In the genomic region with DNA sequence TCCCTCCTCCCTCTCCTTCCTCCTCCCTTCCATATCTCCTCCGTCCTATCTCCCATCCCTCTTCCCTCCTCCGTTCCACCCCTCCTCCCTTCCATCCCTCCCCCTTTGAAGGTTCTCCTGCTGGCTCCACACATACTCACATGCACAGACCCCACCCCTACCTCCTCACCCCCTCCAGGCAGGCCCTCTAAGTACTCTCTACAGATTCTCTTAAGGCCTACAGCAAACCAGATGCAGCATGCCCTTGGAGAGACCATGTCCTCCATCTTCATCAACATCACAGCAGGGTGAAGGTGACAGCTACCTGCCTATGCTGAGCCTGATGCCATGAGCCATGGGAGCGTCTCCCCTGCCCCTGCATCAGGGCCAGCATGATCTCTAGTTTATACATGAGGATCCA, we compare ENCODE assay signal across 25 mouse cellular contexts. TPM values are rescaled to one million over a fixed set of nuclear protein-coding genes. Genes with fewer than 3 reads are reported as not detected.
"Had no signal": no experiment of that assay in that cellular context is flagged by ENCODE, and none has a peak within 500 bp of the region (broad histone marks: within the 10 kb centered on the region; RNA-seq: fewer than 3 reads in every experiment).

No protein-coding gene starts in this region.

- H3K36me3 ChIP-seq: limb, embryonic 13.5 days; liver, embryonic 12.5 days; liver, embryonic 15.5 days; lung, embryonic 15.5 days; midbrain, embryonic 12.5 days; midbrain, embryonic 15.5 days; neural tube, embryonic 13.5 days; stomach, embryonic 15.5 days had no signal

- H3K9ac ChIP-seq: limb, embryonic 13.5 days; liver, embryonic 12.5 days; liver, embryonic 15.5 days; lung, embryonic 15.5 days; midbrain, embryonic 12.5 days; midbrain, embryonic 15.5 days; neural tube, embryonic 13.5 days; stomach, embryonic 15.5 days had no signal

- H3K9me3 ChIP-seq: limb, embryonic 13.5 days; liver, embryonic 12.5 days; liver, embryonic 15.5 days; lung, embryonic 15.5 days; midbrain, embryonic 12.5 days; midbrain, embryonic 15.5 days; neural tube, embryonic 13.5 days; stomach, embryonic 15.5 days had no signal

- H3K4me3 ChIP-seq: limb, embryonic 13.5 days; liver, embryonic 12.5 days; liver, embryonic 15.5 days; lung, embryonic 15.5 days; midbrain, embryonic 12.5 days; midbrain, embryonic 15.5 days; myocyte; neural tube, embryonic 13.5 days; stomach, embryonic 15.5 days had no signal

- DNase-seq: kidney, postnatal 36 days; left cerebral cortex, postnatal 4 days; liver; lung, adult 18-20 months; lung, postnatal 14 days; lung, postnatal 4 days; retina, postnatal 1 day; right cerebral cortex, postnatal 25 days; spleen, adult 18-20 months; thymus, adult 18-20 months; thymus, postnatal 36 days had no signal

- H3K4me2 ChIP-seq: limb, embryonic 13.5 days; liver, embryonic 12.5 days; liver, embryonic 15.5 days; lung, embryonic 15.5 days; midbrain, embryonic 12.5 days; midbrain, embryonic 15.5 days; neural tube, embryonic 13.5 days; stomach, embryonic 15.5 days had no signal

- ATAC-seq: liver, embryonic 12.5 days; midbrain, embryonic 15.5 days had no signal

- H3K27me3 ChIP-seq: limb, embryonic 13.5 days; liver, embryonic 12.5 days; liver, embryonic 15.5 days; lung, embryonic 15.5 days; midbrain, embryonic 12.5 days; midbrain, embryonic 15.5 days; neural tube, embryonic 13.5 days; stomach, embryonic 15.5 days had no signal

- H3K27ac ChIP-seq: kidney, postnatal 0 days; limb, embryonic 13.5 days; liver, embryonic 12.5 days; liver, embryonic 15.5 days; lung, embryonic 15.5 days; midbrain, embryonic 12.5 days; midbrain, embryonic 15.5 days; neural tube, embryonic 13.5 days; stomach, embryonic 15.5 days had no signal

RNA-seq across cellular contexts. Expression of gene 1700001O22Rik, which starts 26.2 kb away (rescaled TPM):
- total RNA-seq: megakaryocyte progenitor cell, adult 5-6 weeks; monocyte, adult 5-6 weeks; neutrophil, adult 5-6 weeks had no signal
- polyA plus RNA-seq: liver, embryonic 15.5 days had no signal

RNA-seq across cellular contexts. Expression of gene Prrx2, which starts 57.5 kb away (rescaled TPM):
- total RNA-seq: megakaryocyte progenitor cell, adult 5-6 weeks; megakaryocyte-erythroid progenitor cell, adult 5-6 weeks; monocyte, adult 5-6 weeks; neutrophil, adult 5-6 weeks had no signal
- polyA plus RNA-seq: liver, embryonic 15.5 days had no signal
